Mouse (Mus musculus): Measurements from ENCODE around the gene Ly9.

Ly9 gene

GRCm38 (mm10) chr1:171607176-171607575, at the start of gene Ly9:
Gene Ly9 (minus strand): TSS chr1:171607410.
- no peak for DNase-seq (ENCODE audit: low spot score)

GRCm38 (mm10) chr1:171652734-171653133, 45.5 kb upstream of the Ly9 start, which contains the start of gene Slamf7:
Gene Slamf7 (minus strand): TSS chr1:171653035.
- DNase-seq (ENCODE audit: low spot score), result no peak

GRCm38 (mm10) chr1:171648840-171649239, 41.6 kb upstream of the Ly9 start:
- no peak for DNase-seq (ENCODE audit: low spot score)

- no peak for DNase-seq (ENCODE audit: low spot score)
Observed at GRCm38 (mm10) chr1:171647716-171648115, 40.5 kb upstream of the Ly9 start.

- DNase-seq (ENCODE audit: low spot score), result no peak
Observed at GRCm38 (mm10) chr1:171646429-171646940, 39.3 kb upstream of the Ly9 start.

GRCm38 (mm10) chr1:171643612-171644011, 36.4 kb upstream of the Ly9 start:
- DNase-seq (ENCODE audit: low spot score), result no peak

GRCm38 (mm10) chr1:171640796-171641195, 33.6 kb upstream of the Ly9 start:
- DNase-seq (ENCODE audit: low spot score), result no peak

GRCm38 (mm10) chr1:171638686-171639085, 31.5 kb upstream of the Ly9 start:
- no peak for DNase-seq (ENCODE audit: low spot score)

GRCm38 (mm10) chr1:171637101-171637500, 29.9 kb upstream of the Ly9 start:
- no peak for DNase-seq (ENCODE audit: low spot score)

GRCm38 (mm10) chr1:171635696-171636095, 28.5 kb upstream of the Ly9 start:
- no peak for DNase-seq (ENCODE audit: low spot score)

- no peak for DNase-seq (ENCODE audit: low spot score)
Observed at GRCm38 (mm10) chr1:171631447-171631846, 24.2 kb upstream of the Ly9 start.

- DNase-seq (ENCODE audit: low spot score), result no peak
Observed at GRCm38 (mm10) chr1:171630912-171631311, 23.7 kb upstream of the Ly9 start.

- no peak for DNase-seq (ENCODE audit: low spot score)
Observed at GRCm38 (mm10) chr1:171630041-171630440, 22.8 kb upstream of the Ly9 start.

GRCm38 (mm10) chr1:171629168-171629567, 22.0 kb upstream of the Ly9 start:
- no peak for DNase-seq (ENCODE audit: low spot score)

GRCm38 (mm10) chr1:171627801-171628200, 20.6 kb upstream of the Ly9 start:
- no peak for DNase-seq (ENCODE audit: low spot score)

GRCm38 (mm10) chr1:171620091-171620490, 12.9 kb upstream of the Ly9 start:
- DNase-seq (ENCODE audit: low spot score), result no peak

GRCm38 (mm10) chr1:171619645-171620044, 12.4 kb upstream of the Ly9 start:
- no peak for DNase-seq (ENCODE audit: low spot score)

- no peak for DNase-seq (ENCODE audit: low spot score)
Observed at GRCm38 (mm10) chr1:171619001-171619400, 11.8 kb upstream of the Ly9 start.

GRCm38 (mm10) chr1:171616881-171617515, 9.8 kb upstream of the Ly9 start:
- no peak for DNase-seq (ENCODE audit: low spot score)

- DNase-seq (ENCODE audit: low spot score), result no peak
Observed at GRCm38 (mm10) chr1:171613962-171614361, 6.8 kb upstream of the Ly9 start.

GRCm38 (mm10) chr1:171610781-171611180, 3.6 kb upstream of the Ly9 start:
- no peak for DNase-seq (ENCODE audit: low spot score)

- no peak for DNase-seq (ENCODE audit: low spot score)
Observed at GRCm38 (mm10) chr1:171610026-171610425, 2.8 kb upstream of the Ly9 start.

GRCm38 (mm10) chr1:171606656-171607055, 554 bp downstream of the Ly9 start:
- DNase-seq (ENCODE audit: low spot score), result no peak

GRCm38 (mm10) chr1:171604686-171605085, 2.5 kb downstream of the Ly9 start:
- no peak for DNase-seq (ENCODE audit: low spot score)

Data from urinary bladder, postnatal 25 days (tissue).